In the genomic region with DNA sequence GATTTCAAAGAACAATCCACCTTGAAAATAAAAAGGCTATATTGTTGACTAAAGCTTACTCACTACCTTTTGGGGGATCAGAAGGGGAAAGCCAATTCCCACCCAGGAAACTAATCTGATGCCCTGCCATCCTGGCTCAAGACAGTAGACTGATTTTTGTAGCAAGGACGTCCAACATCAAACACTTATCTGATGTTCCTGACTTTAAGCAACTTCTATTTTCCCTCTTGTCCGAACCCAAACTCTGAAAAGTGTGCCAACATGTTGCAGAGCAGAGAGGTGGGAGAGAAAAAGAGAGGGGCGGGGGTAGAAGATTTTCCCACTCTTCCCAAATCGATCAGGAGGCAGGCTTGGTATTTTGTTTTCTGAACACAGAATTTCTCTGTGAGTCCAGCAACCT, we compare ENCODE assay signal across 18 mouse cellular contexts.
"Had no signal": no experiment of that assay in that cellular context is flagged by ENCODE, and none has a peak within 500 bp of the region (broad histone marks: within the 10 kb centered on the region; RNA-seq: fewer than 3 reads in every experiment).

No protein-coding gene starts in this region.

- H3K9ac ChIP-seq: kidney, embryonic 15.5 days; liver, embryonic 13.5 days; neural tube, embryonic 13.5 days; stomach, embryonic 15.5 days had no signal

- H3K27ac ChIP-seq: kidney, embryonic 15.5 days; left cerebral cortex, adult 2 months; liver, embryonic 13.5 days; neural tube, embryonic 13.5 days; stomach, embryonic 15.5 days had no signal

- H3K36me3 ChIP-seq: kidney, embryonic 15.5 days; liver, embryonic 13.5 days; neural tube, embryonic 13.5 days; stomach, embryonic 15.5 days had no signal

- H3K4me2 ChIP-seq: kidney, embryonic 15.5 days; liver, embryonic 13.5 days; neural tube, embryonic 13.5 days; stomach, embryonic 15.5 days had no signal

- H3K4me3 ChIP-seq: kidney, embryonic 15.5 days; left cerebral cortex, adult 2 months; liver, embryonic 13.5 days; myocyte; neural tube, embryonic 13.5 days; stomach, embryonic 15.5 days had no signal

- H3K27me3 ChIP-seq: kidney, embryonic 15.5 days; liver, embryonic 13.5 days; stomach, embryonic 15.5 days had no signal

- DNase-seq: kidney, adult 11 months; kidney, adult 8-10 months; kidney, postnatal 10 days; kidney, postnatal 36 days; layer of hippocampus, postnatal 36 days; liver, embryonic 13.5 days; lung, adult 2 months; lung, postnatal 14 days; lung, postnatal 4 days; retina, postnatal 1 day; right cerebral cortex, postnatal 25 days; spleen, adult 18-20 months; thymus, postnatal 25 days had no signal

- H3K9me3 ChIP-seq: kidney, embryonic 15.5 days; liver, embryonic 13.5 days; neural tube, embryonic 13.5 days; stomach, embryonic 15.5 days had no signal

- H3K4me1 ChIP-seq: kidney, embryonic 15.5 days; liver, embryonic 13.5 days; neural tube, embryonic 13.5 days; stomach, embryonic 15.5 days had no signal
